Mouse (Mus musculus): ENCODE measurements around the gene Ei24.

Ei24 gene

GRCm38 (mm10) chr9:36792191-36792590 lies 5.0 kb downstream of the Ei24 start:
- no peak for DNase-seq (ENCODE audit: low spot score)

GRCm38 (mm10) chr9:36783921-36784320 lies 13.3 kb downstream of the Ei24 start:
- no peak for DNase-seq (ENCODE audit: low spot score)

- DNase-seq (ENCODE audit: low spot score): no peak
These were observed 28.2 kb downstream of the Ei24 start for GRCm38 (mm10) chr9:36769048-36769413.

- peak; percentile 14 for DNase-seq (ENCODE audit: low spot score)
These were observed 28.8 kb downstream of the Ei24 start for GRCm38 (mm10) chr9:36768156-36769047.

GRCm38 (mm10) chr9:36767203-36768143 lies 29.7 kb downstream of the Ei24 start, which contains the start of gene Stt3a:
Gene Stt3a, minus strand, starts transcription at chr9:36767679.
- DNase-seq (ENCODE audit: low spot score): peak; percentile 99

- no peak for DNase-seq (ENCODE audit: low spot score)
These were observed 32.8 kb downstream of the Ei24 start for GRCm38 (mm10) chr9:36764378-36764777.
